In the genomic region with DNA sequence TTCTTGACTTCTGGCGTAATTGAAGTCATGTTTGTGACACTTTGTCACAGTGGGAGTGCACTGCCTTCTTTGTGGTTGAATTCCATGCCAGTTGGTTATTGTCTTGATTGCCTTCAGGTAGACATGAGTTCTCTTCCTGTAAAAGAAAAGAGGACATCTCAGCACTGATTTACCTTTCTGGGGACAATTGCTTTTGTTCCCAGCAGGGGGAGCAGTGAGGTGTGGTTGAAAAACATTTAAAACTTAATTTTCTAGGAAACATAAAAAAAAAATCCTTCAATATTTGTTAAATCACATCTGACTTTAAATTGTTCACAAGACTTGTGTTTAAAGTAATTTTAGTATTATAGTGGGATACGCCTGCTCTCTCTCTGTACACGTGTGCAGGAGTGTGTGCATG, we compare ENCODE assay signal across 13 mouse cellular contexts. TPM values are rescaled to one million over a fixed set of nuclear protein-coding genes. Genes with fewer than 3 reads are reported as not detected.
DNase-seq lines count a peak whose midpoint lies in the region; ATAC-seq and TF ChIP-seq lines count a peak whose summit lies in the region.
"Had no signal": no experiment of that assay in that cellular context is flagged by ENCODE, and none has a peak within 500 bp of the region (broad histone marks: within the 10 kb centered on the region; RNA-seq: fewer than 3 reads in every experiment).

No protein-coding gene starts in this region.

- H3K4me1 ChIP-seq in hindbrain, postnatal 0 days (ENCODE audit: insufficient read depth, low read length): no peaks in the 10 kb centered on the region
- peaks cover 6% of the 10 kb centered on the region; the same call in 1 of the 2 replicates for H3K4me1 ChIP-seq in hindbrain, embryonic 13.5 days (replicated peaks)
- no peaks in the 10 kb centered on the region for H3K4me1 ChIP-seq in midbrain, postnatal 0 days (ENCODE audit: insufficient read depth, low read length)
- no peaks in the 10 kb centered on the region for H3K4me1 ChIP-seq in midbrain, embryonic 15.5 days
- H3K4me1 ChIP-seq: heart, embryonic 12.5 days; limb, embryonic 13.5 days had no signal

- no peaks in the 10 kb centered on the region for H3K27me3 ChIP-seq in hindbrain, postnatal 0 days (ENCODE audit: insufficient read depth, low read length)
- H3K27me3 ChIP-seq in hindbrain, embryonic 13.5 days: no peaks in the 10 kb centered on the region
- no peaks in the 10 kb centered on the region for H3K27me3 ChIP-seq in midbrain, postnatal 0 days (ENCODE audit: insufficient read depth, low read length)
- H3K27me3 ChIP-seq in midbrain, embryonic 15.5 days (replicated peaks): no peaks in the 10 kb centered on the region
- H3K27me3 ChIP-seq: heart, embryonic 12.5 days; limb, embryonic 13.5 days had no signal

- no peaks in the 10 kb centered on the region for H3K9me3 ChIP-seq in hindbrain, postnatal 0 days (ENCODE audit: low read length)
- no peaks in the 10 kb centered on the region for H3K9me3 ChIP-seq in hindbrain, embryonic 13.5 days
- H3K9me3 ChIP-seq in midbrain, postnatal 0 days (ENCODE audit: low read length): no peaks in the 10 kb centered on the region
- H3K9me3 ChIP-seq in midbrain, embryonic 15.5 days: no peaks in the 10 kb centered on the region
- H3K9me3 ChIP-seq: heart, embryonic 12.5 days; limb, embryonic 13.5 days had no signal

- no peak overlapping the region for H3K4me2 ChIP-seq in hindbrain, postnatal 0 days (ENCODE audit: low read depth, low read length)
- no peak overlapping the region for H3K4me2 ChIP-seq in hindbrain, embryonic 13.5 days
- H3K4me2 ChIP-seq in midbrain, postnatal 0 days (ENCODE audit: low read depth, low read length, poor library complexity, severe bottlenecking): no peak overlapping the region
- no peak overlapping the region for H3K4me2 ChIP-seq in midbrain, embryonic 15.5 days
- H3K4me2 ChIP-seq: heart, embryonic 12.5 days; limb, embryonic 13.5 days had no signal

- H3K4me3 ChIP-seq in hindbrain, postnatal 0 days (ENCODE audit: low read length): no peak overlapping the region
- no peak overlapping the region for H3K4me3 ChIP-seq in hindbrain, embryonic 13.5 days
- H3K4me3 ChIP-seq in midbrain, postnatal 0 days (ENCODE audit: low read depth, low read length): no peak overlapping the region
- H3K4me3 ChIP-seq in midbrain, embryonic 15.5 days: no peak overlapping the region
- H3K4me3 ChIP-seq: erythroblast, embryonic 14.5 days; heart, embryonic 12.5 days; limb, embryonic 13.5 days had no signal

- TF ChIP-seq CTCF in hindbrain, postnatal 0 days (IDR thresholded peaks at IDR 0.05; ENCODE audit: low read depth): peak; percentile 63
- TF ChIP-seq CTCF in midbrain, postnatal 0 days (IDR thresholded peaks at IDR 0.05): peak; percentile 71

- DNase-seq in hindbrain, postnatal 0 days (ENCODE audit: low spot score): peak; percentile 31
- DNase-seq in midbrain, postnatal 0 days (ENCODE audit: low spot score): no peak
- DNase-seq in R1 (ENCODE audit: low read depth, low spot score): peak; percentile 37
- DNase-seq in thymus, postnatal 25 days: peak; percentile 26
- DNase-seq in layer of hippocampus, adult 9-11 months: no peak
- DNase-seq: cerebellum, postnatal 36 days had no signal

- WGBS in hindbrain, postnatal 0 days: 76% methylated on average over 3 of the region's 3 CpGs
- WGBS in hindbrain, embryonic 13.5 days: 78% methylated on average over 3 of the region's 3 CpGs
- 78% methylated on average over 3 of the region's 3 CpGs for WGBS in midbrain, postnatal 0 days
- WGBS in midbrain, embryonic 15.5 days: 85% methylated on average over 3 of the region's 3 CpGs

- peaks cover 16% of the 10 kb centered on the region; the same call in 1 of the 2 replicates for H3K36me3 ChIP-seq in hindbrain, postnatal 0 days (ENCODE audit: insufficient read depth, low read length)
- peaks cover 40% of the 10 kb centered on the region for H3K36me3 ChIP-seq in hindbrain, embryonic 13.5 days
- H3K36me3 ChIP-seq in midbrain, postnatal 0 days (ENCODE audit: insufficient read depth, low read length): peaks cover 29% of the 10 kb centered on the region
- peaks cover 10% of the 10 kb centered on the region for H3K36me3 ChIP-seq in midbrain, embryonic 15.5 days (replicated peaks)

- no peak for ATAC-seq in hindbrain, postnatal 0 days
- no peak for ATAC-seq in hindbrain, embryonic 13.5 days (ENCODE audit: low FRiP score)
- ATAC-seq in midbrain, postnatal 0 days (ENCODE audit: low FRiP score): no peak
- ATAC-seq in midbrain, embryonic 15.5 days (replicated peaks): no peak
- ATAC-seq: inflammation-experienced regulatory T-cells, adult 6 months had no signal

- no peak overlapping the region for H3K9ac ChIP-seq in hindbrain, postnatal 0 days (replicated peaks; ENCODE audit: low read length)
- H3K9ac ChIP-seq in hindbrain, embryonic 13.5 days: no peak overlapping the region
- H3K9ac ChIP-seq in midbrain, postnatal 0 days (replicated peaks; ENCODE audit: low read length, poor library complexity, severe bottlenecking): no peak overlapping the region
- H3K9ac ChIP-seq in midbrain, embryonic 15.5 days: no peak overlapping the region
- H3K9ac ChIP-seq: heart, embryonic 12.5 days; limb, embryonic 13.5 days had no signal

- no peak overlapping the region for H3K27ac ChIP-seq in hindbrain, postnatal 0 days
- no peak overlapping the region for H3K27ac ChIP-seq in hindbrain, embryonic 13.5 days
- no peak overlapping the region for H3K27ac ChIP-seq in midbrain, postnatal 0 days (ENCODE audit: low read depth, low read length)
- H3K27ac ChIP-seq in midbrain, embryonic 15.5 days: no peak overlapping the region
- H3K27ac ChIP-seq: limb, embryonic 13.5 days; macrophage had no signal

RNA-seq across cellular contexts. Expression of gene Atxn10, which starts 52.7 kb away (rescaled TPM):
- 292 and 298 TPM in 2 replicates for total RNA-seq in hindbrain, postnatal 0 days (2014; rRNA removed)
- 485 and 499 TPM in 2 replicates for polyA plus RNA-seq in hindbrain, postnatal 0 days (2015; fragmentation: Nextera tagmentation; extraction: Ambion mirVana)
- 515 and 529 TPM in 2 replicates for polyA plus RNA-seq in hindbrain, embryonic 13.5 days (2015; fragmentation: Nextera tagmentation; extraction: Ambion mirVana)
- total RNA-seq in midbrain, postnatal 0 days (2014; rRNA removed): 271 and 311 TPM in 2 replicates
- polyA plus RNA-seq in midbrain, postnatal 0 days (2015; fragmentation: Nextera tagmentation; extraction: Ambion mirVana): 519 TPM in 2 replicates
- 529 and 534 TPM in 2 replicates for polyA plus RNA-seq in midbrain, embryonic 15.5 days (2015; fragmentation: Nextera tagmentation; extraction: Ambion mirVana)

Comparison
In these comparisons a context has a peak if more than half of its experiments do, and no peak if none do; other contexts are left out.
1. DNase-seq: peak in hindbrain, postnatal 0 days (single experiment), R1 (single experiment) and thymus, postnatal 25 days (single experiment); none in midbrain, postnatal 0 days (single experiment) and layer of hippocampus, adult 9-11 months (single experiment).